Mouse (Mus musculus): ENCODE measurements around the gene Cfap77. TPM values are rescaled to one million over a fixed set of nuclear protein-coding genes. Genes with fewer than 3 reads are reported as not detected.

The Cfap77 gene
- polyA plus RNA-seq, 1 experiment from 2014 or later, result 0.70 TPM

DNA sequence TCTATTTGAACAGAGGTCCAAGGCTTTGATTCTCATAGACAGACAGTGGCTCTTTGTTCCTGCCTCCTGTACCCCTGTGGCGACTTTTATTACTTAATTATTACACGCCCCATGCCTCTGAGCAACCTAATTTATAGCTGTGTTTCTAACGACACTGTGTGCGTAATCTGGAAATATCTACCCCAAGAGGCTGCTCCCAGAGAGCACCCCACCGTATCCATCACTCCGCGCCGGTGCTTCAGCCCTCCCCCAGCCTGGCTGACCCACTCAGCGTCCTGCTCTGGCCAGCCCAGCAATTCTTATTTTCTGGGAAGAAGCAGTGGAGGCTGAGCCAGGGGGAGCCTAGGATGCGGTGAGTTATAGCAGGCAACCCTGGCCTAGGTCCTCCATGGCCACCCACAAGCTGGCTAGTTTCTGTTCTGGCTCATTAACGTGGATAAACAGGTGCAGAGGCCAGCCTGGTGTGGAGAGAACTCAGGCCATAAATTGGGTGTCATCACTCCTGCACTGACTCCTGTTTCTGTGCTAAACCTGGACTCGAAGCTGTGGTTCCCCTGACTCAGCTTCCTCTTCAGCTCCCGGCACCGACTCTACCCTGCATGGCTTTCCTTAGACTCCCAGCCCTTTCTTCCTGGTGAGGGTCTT lies 88.6 kb downstream of the Cfap77 start:
- no peak overlapping the region for H3K27ac ChIP-seq (ENCODE audit: low read length)
- no peaks in the 10 kb centered on the region for H3K4me1 ChIP-seq (replicated peaks; ENCODE audit: control insufficient read depth, insufficient read depth, low read length)
- WGBS, result 59% methylated on average over 14 of the region's 14 CpGs
- no peak overlapping the region for H3K4me2 ChIP-seq (ENCODE audit: low read depth, low read length)
- no peak overlapping the region for H3K4me3 ChIP-seq (ENCODE audit: low read length)
- no peaks in the 10 kb centered on the region for H3K36me3 ChIP-seq (ENCODE audit: control insufficient read depth, insufficient read depth, low read length)
- H3K9me3 ChIP-seq (ENCODE audit: control insufficient read depth, low read length), result no peaks in the 10 kb centered on the region
- H3K27me3 ChIP-seq (ENCODE audit: control insufficient read depth, insufficient read depth, low read depth, low read length), result no peaks in the 10 kb centered on the region
- H3K9ac ChIP-seq (ENCODE audit: low read length), result no peak overlapping the region
- ATAC-seq (ENCODE audit: low read depth), result no peak

- no peaks in the 10 kb centered on the region for H3K9me3 ChIP-seq (ENCODE audit: control insufficient read depth, low read length)
- WGBS, result 46% methylated on average over 6 of the region's 6 CpGs
- no peaks in the 10 kb centered on the region for H3K27me3 ChIP-seq (ENCODE audit: control insufficient read depth, insufficient read depth, low read depth, low read length)
- H3K9ac ChIP-seq (ENCODE audit: low read length), result no peak overlapping the region
- ATAC-seq (ENCODE audit: low read depth), result peak; percentile 76
- no peaks in the 10 kb centered on the region for H3K4me1 ChIP-seq (replicated peaks; ENCODE audit: control insufficient read depth, insufficient read depth, low read length)
- H3K36me3 ChIP-seq (ENCODE audit: control insufficient read depth, insufficient read depth, low read length), result no peaks in the 10 kb centered on the region
- peak overlapping the region; percentile 71 for H3K27ac ChIP-seq (ENCODE audit: low read length)
- H3K4me2 ChIP-seq (ENCODE audit: low read depth, low read length), result no peak overlapping the region
- no peak overlapping the region for H3K4me3 ChIP-seq (ENCODE audit: low read length)
Observed at GRCm38 (mm10) chr2:28963565-28963964, 91.3 kb downstream of the Cfap77 start.

- ATAC-seq (ENCODE audit: low read depth), result no peak
Observed at GRCm38 (mm10) chr2:28961636-28962035, 93.2 kb downstream of the Cfap77 start.

GRCm38 (mm10) chr2:28961024-28961585 lies 93.8 kb downstream of the Cfap77 start:
- 58% methylated on average over 15 of the region's 15 CpGs for WGBS
- no peak overlapping the region for H3K27ac ChIP-seq (ENCODE audit: low read length)
- H3K36me3 ChIP-seq (ENCODE audit: control insufficient read depth, insufficient read depth, low read length), result no peaks in the 10 kb centered on the region
- H3K9me3 ChIP-seq (ENCODE audit: control insufficient read depth, low read length), result no peaks in the 10 kb centered on the region
- H3K9ac ChIP-seq (ENCODE audit: low read length), result no peak overlapping the region
- H3K4me3 ChIP-seq (ENCODE audit: low read length), result no peak overlapping the region
- H3K4me1 ChIP-seq (replicated peaks; ENCODE audit: control insufficient read depth, insufficient read depth, low read length), result no peaks in the 10 kb centered on the region
- ATAC-seq (ENCODE audit: low read depth), result peak; percentile 60; the same call in 1 of the 2 replicates
- no peak overlapping the region for H3K4me2 ChIP-seq (ENCODE audit: low read depth, low read length)
- no peaks in the 10 kb centered on the region for H3K27me3 ChIP-seq (ENCODE audit: control insufficient read depth, insufficient read depth, low read depth, low read length)

More at GRCm38 (mm10) chr2:28961636-28962035, 93.2 kb downstream of the Cfap77 start:
- 68% methylated on average over 5 of the region's 5 CpGs for WGBS
- no peaks in the 10 kb centered on the region for H3K9me3 ChIP-seq (ENCODE audit: control insufficient read depth, low read length)
- no peaks in the 10 kb centered on the region for H3K4me1 ChIP-seq (replicated peaks; ENCODE audit: control insufficient read depth, insufficient read depth, low read length)
- no peak overlapping the region for H3K4me3 ChIP-seq (ENCODE audit: low read length)
- no peak overlapping the region for H3K4me2 ChIP-seq (ENCODE audit: low read depth, low read length)
- no peaks in the 10 kb centered on the region for H3K36me3 ChIP-seq (ENCODE audit: control insufficient read depth, insufficient read depth, low read length)
- H3K27me3 ChIP-seq (ENCODE audit: control insufficient read depth, insufficient read depth, low read depth, low read length), result no peaks in the 10 kb centered on the region
- H3K27ac ChIP-seq (ENCODE audit: low read length), result no peak overlapping the region
- H3K9ac ChIP-seq (ENCODE audit: low read length), result no peak overlapping the region

DNA sequence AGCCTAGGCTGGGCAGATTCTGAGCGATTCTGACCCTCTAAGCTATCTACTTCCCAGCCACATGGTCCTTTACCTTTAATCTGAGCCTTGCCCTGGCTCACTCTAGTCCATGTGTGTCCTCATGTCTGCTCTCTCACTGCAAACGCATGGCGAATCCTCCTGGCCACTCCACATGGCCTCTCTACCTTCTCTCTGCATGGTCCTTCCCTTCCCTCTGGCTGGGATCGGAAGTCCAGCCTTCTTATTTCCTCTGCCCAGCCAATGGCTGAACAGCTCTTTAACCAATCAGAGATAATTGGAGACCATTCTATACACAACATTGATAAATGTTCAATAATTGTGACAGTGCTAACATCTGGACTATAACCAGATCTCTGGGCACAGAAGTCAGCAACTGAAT lies 98.0 kb downstream of the Cfap77 start:
- no peak overlapping the region for H3K4me2 ChIP-seq (ENCODE audit: low read depth, low read length)
- H3K4me3 ChIP-seq (ENCODE audit: low read length), result no peak overlapping the region
- no peaks in the 10 kb centered on the region for H3K36me3 ChIP-seq (ENCODE audit: control insufficient read depth, insufficient read depth, low read length)
- no peak for ATAC-seq (ENCODE audit: low read depth)
- 75% methylated on average over 4 of the region's 4 CpGs for WGBS
- H3K27me3 ChIP-seq (ENCODE audit: control insufficient read depth, insufficient read depth, low read depth, low read length), result no peaks in the 10 kb centered on the region
- H3K9ac ChIP-seq (ENCODE audit: low read length), result no peak overlapping the region
- H3K27ac ChIP-seq (ENCODE audit: low read length), result no peak overlapping the region
- no peaks in the 10 kb centered on the region for H3K9me3 ChIP-seq (ENCODE audit: control insufficient read depth, low read length)
- no peaks in the 10 kb centered on the region for H3K4me1 ChIP-seq (replicated peaks; ENCODE audit: control insufficient read depth, insufficient read depth, low read length)

DNA sequence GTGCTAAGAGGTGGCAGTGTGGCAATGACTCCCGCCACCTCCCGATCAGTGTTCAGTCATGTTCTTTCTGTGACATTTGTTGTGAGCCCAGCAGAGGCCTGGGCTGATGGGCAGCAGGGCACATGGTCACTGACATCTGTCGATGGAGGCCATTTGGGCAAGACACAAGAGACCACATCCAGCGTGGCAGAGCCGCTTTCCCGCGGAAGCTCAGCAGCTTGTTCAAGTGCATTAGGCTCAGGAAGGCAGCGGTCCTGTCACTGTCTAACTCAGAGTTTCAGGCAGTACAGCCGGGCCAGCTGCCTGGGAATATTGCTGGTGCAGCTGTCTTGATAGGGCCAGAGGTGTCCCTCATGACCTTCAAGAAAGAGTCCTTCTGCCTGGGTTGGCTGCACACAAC lies 100.3 kb downstream of the Cfap77 start:
- no peak for ATAC-seq (ENCODE audit: low read depth)
- Histone ChIP-seq H3K4me1 (replicated peaks; ENCODE audit: control insufficient read depth, insufficient read depth, low read length) (no peaks in the 10 kb centered on the region), H3K27ac (ENCODE audit: low read length) (no peak overlapping the region), H3K4me2 (ENCODE audit: low read depth, low read length) (no peak overlapping the region), H3K9ac (ENCODE audit: low read length) (no peak overlapping the region), H3K9me3 (ENCODE audit: control insufficient read depth, low read length) (no peaks in the 10 kb centered on the region), H3K27me3 (ENCODE audit: control insufficient read depth, insufficient read depth, low read depth, low read length) (no peaks in the 10 kb centered on the region), H3K36me3 (ENCODE audit: control insufficient read depth, insufficient read depth, low read length) (no peaks in the 10 kb centered on the region), H3K4me3 (ENCODE audit: low read length) (no peak overlapping the region)
- WGBS, result 83% methylated on average over 9 of the region's 9 CpGs

DNA sequence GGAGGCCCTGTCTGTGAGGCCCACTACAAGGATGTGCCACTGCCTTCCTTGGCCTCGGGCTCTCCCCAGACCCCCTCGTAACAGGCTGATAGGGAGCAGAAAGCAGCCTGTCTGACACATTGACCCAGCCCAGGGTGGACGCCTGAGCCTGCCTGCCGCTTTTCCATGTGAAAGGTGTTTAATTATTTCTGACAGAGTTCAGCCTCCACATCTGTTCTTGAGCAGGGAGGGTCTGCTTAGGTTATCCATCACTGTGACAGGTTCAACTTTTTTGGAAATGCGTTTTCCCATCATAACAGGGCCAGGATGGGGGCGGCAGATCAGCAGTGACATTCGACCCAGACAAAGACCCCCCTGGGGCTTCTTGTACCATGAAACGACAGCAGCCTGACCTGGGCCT lies 101.9 kb downstream of the Cfap77 start:
- Histone ChIP-seq H3K27me3 (ENCODE audit: control insufficient read depth, insufficient read depth, low read depth, low read length) (no peaks in the 10 kb centered on the region), H3K4me1 (replicated peaks; ENCODE audit: control insufficient read depth, insufficient read depth, low read length) (no peaks in the 10 kb centered on the region), H3K9me3 (ENCODE audit: control insufficient read depth, low read length) (no peaks in the 10 kb centered on the region), H3K9ac (ENCODE audit: low read length) (no peak overlapping the region), H3K27ac (ENCODE audit: low read length) (no peak overlapping the region), H3K36me3 (ENCODE audit: control insufficient read depth, insufficient read depth, low read length) (no peaks in the 10 kb centered on the region), H3K4me2 (ENCODE audit: low read depth, low read length) (no peak overlapping the region), H3K4me3 (ENCODE audit: low read length) (no peak overlapping the region)
- no peak for ATAC-seq (ENCODE audit: low read depth)
- 27% methylated on average over 8 of the region's 8 CpGs for WGBS

GRCm38 (mm10) chr2:28946312-28946711 lies 108.6 kb downstream of the Cfap77 start:
- Histone ChIP-seq H3K27me3 (ENCODE audit: control insufficient read depth, insufficient read depth, low read depth, low read length) (no peaks in the 10 kb centered on the region), H3K9me3 (ENCODE audit: control insufficient read depth, low read length) (no peaks in the 10 kb centered on the region), H3K9ac (ENCODE audit: low read length) (no peak overlapping the region), H3K4me1 (replicated peaks; ENCODE audit: control insufficient read depth, insufficient read depth, low read length) (no peaks in the 10 kb centered on the region), H3K27ac (ENCODE audit: low read length) (no peak overlapping the region), H3K4me2 (ENCODE audit: low read depth, low read length) (no peak overlapping the region), H3K4me3 (ENCODE audit: low read length) (no peak overlapping the region), H3K36me3 (ENCODE audit: control insufficient read depth, insufficient read depth, low read length) (no peaks in the 10 kb centered on the region)
- 75% methylated on average over 3 of the region's 3 CpGs for WGBS
- no peak for ATAC-seq (ENCODE audit: low read depth)

- Histone ChIP-seq H3K9ac (ENCODE audit: low read length) (no peak overlapping the region), H3K9me3 (ENCODE audit: control insufficient read depth, low read length) (no peaks in the 10 kb centered on the region), H3K4me2 (ENCODE audit: low read depth, low read length) (no peak overlapping the region), H3K36me3 (ENCODE audit: control insufficient read depth, insufficient read depth, low read length) (no peaks in the 10 kb centered on the region), H3K4me3 (ENCODE audit: low read length) (no peak overlapping the region), H3K4me1 (replicated peaks; ENCODE audit: control insufficient read depth, insufficient read depth, low read length) (no peaks in the 10 kb centered on the region), H3K27me3 (ENCODE audit: control insufficient read depth, insufficient read depth, low read depth, low read length) (no peaks in the 10 kb centered on the region), H3K27ac (ENCODE audit: low read length) (no peak overlapping the region)
- 65% methylated on average over 6 of the region's 6 CpGs for WGBS
- ATAC-seq (ENCODE audit: low read depth), result no peak
Observed at GRCm38 (mm10) chr2:28945388-28945787, 109.5 kb downstream of the Cfap77 start.

All from lung, embryonic 16.5 days (tissue).